Mouse (Mus musculus) midbrain, embryonic 12.5 days (tissue): ENCODE measurements around the gene Gm7347. TPM values are rescaled to one million over a fixed set of nuclear protein-coding genes. Genes with fewer than 3 reads are reported as not detected.
A peak's percentile ranks its signal among the peaks of the same experiment; 100 is the strongest.
"Not testable (repeated sequence)": the region's sequence is repeated elsewhere in the genome, so short reads cannot be mapped to it uniquely, and the experiment has no call there.

Experiments
- ATAC-seq: fragments of 200-750 bp; cut with Nextera tagmentation; 2 replicates; pipeline ENCODE4 v1.8.0; 2017; ENCODE audit warnings: low read depth, moderate TSS enrichment, moderate library complexity; ENCODE audit not compliant: low FRiP score
- H3K27ac ChIP-seq: fragments of 300-500 bp; sonication (generic); replicated peaks from 2 replicates; pipeline ENCODE4 v1.5.1; 2016; ENCODE audit warnings: mild to moderate bottlenecking
- H3K27me3 ChIP-seq: fragments of 300-500 bp; sonication (generic); 2 replicates; pipeline ENCODE4 v1.6.1; 2016; ENCODE audit warnings: mild to moderate bottlenecking
- H3K36me3 ChIP-seq: fragments of 300-500 bp; sonication (generic); 2 replicates; pipeline ENCODE4 v1.6.1; 2016
- H3K4me1 ChIP-seq: fragments of 300-500 bp; sonication (generic); 2 replicates; pipeline ENCODE4 v1.6.1; 2016
- H3K4me2 ChIP-seq: fragments of 300-500 bp; sonication (generic); replicated peaks from 2 replicates; pipeline ENCODE4 v1.6.1; 2016; ENCODE audit warnings: mild to moderate bottlenecking, moderate library complexity
- H3K4me3 ChIP-seq: fragments of 300-500 bp; sonication (generic); 2 replicates; pipeline ENCODE4 v1.5.1; 2016; ENCODE audit warnings: mild to moderate bottlenecking
- H3K9ac ChIP-seq: fragments of 300-500 bp; sonication (generic); replicated peaks from 2 replicates; pipeline ENCODE4 v1.6.1; 2016; ENCODE audit warnings: mild to moderate bottlenecking, moderate library complexity
- H3K9me3 ChIP-seq: fragments of 300-500 bp; sonication (generic); 2 replicates; pipeline ENCODE4 v1.6.1; 2016; ENCODE audit warnings: mild to moderate bottlenecking
- WGBS: fragments of 180-500 bp; shearing (Covaris S2); methylation state at CpG from one replicate; pipeline ENCODE4 v1.1.7; 2016; 5-methylcytosine and 5-hydroxymethylcytosine counted together
- polyA plus RNA-seq: library from polyadenylated mRNA; unstranded; fragments of >200 nt; fragmentation: Nextera tagmentation; extraction: Ambion mirVana; gene quantifications from 2 replicates; pipeline ENCODE4 v1.2.1, GENCODE M21; 2016

Gene Gm7347
- polyA plus RNA-seq: not detected in 2 replicates

GRCm38 (mm10) chr5:26058481-26058880 lies at the start of gene Gm7347:
Gene Gm7347 (minus strand): TSS chr5:26058581.
- not testable (repeated sequence) for H3K27me3 ChIP-seq, H3K9me3 ChIP-seq, H3K4me3 ChIP-seq, H3K27ac ChIP-seq, H3K4me2 ChIP-seq, ATAC-seq, H3K36me3 ChIP-seq, H3K4me1 ChIP-seq, H3K9ac ChIP-seq
- no CpG with 5 or more reads among the region's 2 CpGs for WGBS

- not testable (repeated sequence) for H3K27me3 ChIP-seq, H3K4me1 ChIP-seq, ATAC-seq, H3K4me2 ChIP-seq, H3K9me3 ChIP-seq, H3K36me3 ChIP-seq, H3K4me3 ChIP-seq, H3K27ac ChIP-seq, H3K9ac ChIP-seq
- WGBS: no CpG with 5 or more reads among the region's 3 CpGs
These were observed 46.9 kb upstream of the Gm7347 start, which contains the start of gene 5031410I06Rik for GRCm38 (mm10) chr5:26105262-26105661. Gene 5031410I06Rik (minus strand): TSS chr5:26105362.

- not testable (repeated sequence) for H3K9ac ChIP-seq, H3K4me2 ChIP-seq, H3K36me3 ChIP-seq, H3K4me1 ChIP-seq, H3K27ac ChIP-seq, H3K4me3 ChIP-seq, H3K9me3 ChIP-seq, ATAC-seq, H3K27me3 ChIP-seq
- 80% methylated on average over 1 of the region's 1 CpGs for WGBS
These were observed 30.8 kb upstream of the Gm7347 start, which contains the start of gene Gm10471 for GRCm38 (mm10) chr5:26089191-26089590. Gene Gm10471 (minus strand): TSS chr5:26089291.

GRCm38 (mm10) chr5:26079023-26079422 lies 20.6 kb upstream of the Gm7347 start:
- not testable (repeated sequence) for H3K27ac ChIP-seq, H3K9me3 ChIP-seq, ATAC-seq, H3K27me3 ChIP-seq, H3K4me2 ChIP-seq, H3K4me3 ChIP-seq, H3K36me3 ChIP-seq, H3K4me1 ChIP-seq, H3K9ac ChIP-seq

- Histone ChIP-seq H3K36me3 (no peaks in the 10 kb centered on the region), H3K9me3 (no peaks in the 10 kb centered on the region), H3K4me1 (no peaks in the 10 kb centered on the region), H3K4me2 (no peak overlapping the region), H3K4me3 (no peak overlapping the region), H3K27me3 (no peaks in the 10 kb centered on the region), H3K27ac (no peak overlapping the region), H3K9ac (no peak overlapping the region)
- ATAC-seq: no peak
- 91% methylated on average over 24 of the region's 24 CpGs for whole genome bisulfite sequencing
These were observed 12.3 kb upstream of the Gm7347 start for GRCm38 (mm10) chr5:26070716-26071115.

GRCm38 (mm10) chr5:26039458-26039857 lies 18.9 kb downstream of the Gm7347 start, which contains the start of gene Speer4a:
Gene Speer4a (minus strand): TSS chr5:26039558.
- H3K27me3 ChIP-seq, H3K9ac ChIP-seq, H3K36me3 ChIP-seq, H3K27ac ChIP-seq, H3K4me3 ChIP-seq, ATAC-seq, H3K4me1 ChIP-seq, H3K4me2 ChIP-seq, H3K9me3 ChIP-seq: not testable (repeated sequence)
- 77% methylated on average over 2 of the region's 2 CpGs for WGBS

GRCm38 (mm10) chr5:26022816-26023215 lies 35.6 kb downstream of the Gm7347 start, which contains the start of gene Gm5862:
Gene Gm5862 (minus strand): TSS chr5:26022916.
- no CpG with 5 or more reads among the region's 3 CpGs for WGBS
- H3K4me1 ChIP-seq, H3K36me3 ChIP-seq, H3K4me2 ChIP-seq, H3K27ac ChIP-seq, H3K4me3 ChIP-seq, H3K27me3 ChIP-seq, H3K9ac ChIP-seq, ATAC-seq, H3K9me3 ChIP-seq: not testable (repeated sequence)

- not testable (repeated sequence) for H3K36me3 ChIP-seq, H3K4me3 ChIP-seq, H3K27ac ChIP-seq, H3K4me1 ChIP-seq, H3K9ac ChIP-seq, ATAC-seq, H3K9me3 ChIP-seq
- H3K4me2 ChIP-seq: peak overlapping the region; percentile 66; the same call in 1 of the 2 replicates
- H3K27me3 ChIP-seq: peaks cover 10% of the 10 kb centered on the region
- WGBS: 69% methylated on average over 7 of the region's 7 CpGs
These were observed 50.7 kb downstream of the Gm7347 start for GRCm38 (mm10) chr5:26007697-26008096.

- H3K36me3 ChIP-seq, H3K27ac ChIP-seq, H3K9me3 ChIP-seq, H3K4me1 ChIP-seq: not testable (repeated sequence)
- peak overlapping the region; percentile 66 for H3K4me2 ChIP-seq
- peaks cover 10% of the 10 kb centered on the region for H3K27me3 ChIP-seq
- peak overlapping the region; percentile 43 for H3K9ac ChIP-seq
- 18% methylated on average over 45 of the region's 45 CpGs for WGBS
- peak; percentile 91 for ATAC-seq
- H3K4me3 ChIP-seq: peak overlapping the region; percentile 38
These were observed 51.3 kb downstream of the Gm7347 start for GRCm38 (mm10) chr5:26006937-26007695.

GRCm38 (mm10) chr5:26004698-26005097 lies 53.7 kb downstream of the Gm7347 start, which contains the start of gene Gm1979:
Gene Gm1979 (minus strand): TSS chr5:26004798.
- H3K9ac ChIP-seq, ATAC-seq, H3K9me3 ChIP-seq, H3K4me3 ChIP-seq, H3K36me3 ChIP-seq, H3K4me2 ChIP-seq, H3K27ac ChIP-seq, H3K4me1 ChIP-seq: not testable (repeated sequence)
- 86% methylated on average over 1 of the region's 2 CpGs for WGBS
- peaks cover 10% of the 10 kb centered on the region for H3K27me3 ChIP-seq
